Mouse (Mus musculus): ENCODE data around the gene Gm45711. TPM values are rescaled to one million over a fixed set of nuclear protein-coding genes. Genes with fewer than 3 reads are reported as not detected.
"Not testable (repeated sequence)": the region's sequence is repeated elsewhere in the genome, so short reads cannot be mapped to it uniquely, and the experiment has no call there.

The Gm45711 gene
- polyA plus RNA-seq, 1 experiment, result not detected

DNA sequence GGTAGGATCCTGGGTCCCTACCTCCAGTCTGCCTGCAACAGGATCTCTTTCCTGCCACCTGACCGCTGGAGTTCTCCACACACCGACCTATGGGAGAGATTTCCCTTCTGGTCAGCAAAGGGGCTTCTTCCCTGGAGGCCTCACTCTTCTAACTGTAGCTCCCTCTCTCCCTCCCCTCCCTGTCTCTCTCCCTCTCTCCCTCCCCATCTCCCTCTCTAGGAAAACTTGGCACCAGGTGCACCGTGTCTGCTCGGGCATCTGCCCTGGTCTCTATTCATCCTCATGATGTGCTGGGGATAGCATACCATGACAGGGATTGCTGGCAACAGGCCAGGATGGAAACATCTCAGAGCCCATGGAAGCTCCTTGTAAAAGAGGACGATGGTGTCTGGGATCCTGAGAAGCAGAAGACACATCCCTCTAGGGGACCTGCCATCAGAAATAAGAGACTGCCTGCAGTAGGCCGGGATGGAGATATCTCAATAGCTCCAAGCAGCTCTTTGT, 40.9 kb downstream of the Gm45711 start:
- Histone ChIP-seq H3K4me3 (replicated peaks) (no peak overlapping the region), H3K27me3 (replicated peaks) (peaks cover 4% of the 10 kb centered on the region), H3K4me1 (no peaks in the 10 kb centered on the region), H3K9me3 (peaks cover 12% of the 10 kb centered on the region), H3K36me3 (replicated peaks; ENCODE audit: low read length) (peaks cover 8% of the 10 kb centered on the region)
- TF ChIP-seq FLI1 (IDR thresholded peaks at IDR 0.05; ENCODE audit: low read length) (no peak), GATA1 (IDR thresholded peaks at IDR 0.05; ENCODE audit: borderline replicate concordance, low read length) (no peak)

- H3K27me3 ChIP-seq (replicated peaks), result peaks cover 4% of the 10 kb centered on the region
- peaks cover 10% of the 10 kb centered on the region; the same call in 1 of the 2 replicates for H3K9me3 ChIP-seq
- H3K4me3 ChIP-seq (replicated peaks), result peak overlapping the region; percentile 60
- TF ChIP-seq FLI1 (IDR thresholded peaks at IDR 0.05; ENCODE audit: low read length) (no peak), GATA1 (IDR thresholded peaks at IDR 0.05; ENCODE audit: borderline replicate concordance, low read length) (no peak)
- no peaks in the 10 kb centered on the region for H3K4me1 ChIP-seq
- H3K36me3 ChIP-seq (replicated peaks; ENCODE audit: low read length), result peaks cover 15% of the 10 kb centered on the region
Measured at GRCm38 (mm10) chr8:104268368-104268767, 41.5 kb downstream of the Gm45711 start.

GRCm38 (mm10) chr8:104264271-104264935, 45.5 kb downstream of the Gm45711 start:
- not testable (repeated sequence) for H3K4me1 ChIP-seq; H3K27me3 ChIP-seq (replicated peaks); H3K4me3 ChIP-seq (replicated peaks); H3K9me3 ChIP-seq
- H3K36me3 ChIP-seq (replicated peaks; ENCODE audit: low read length), result peaks cover 33% of the 10 kb centered on the region

GRCm38 (mm10) chr8:104261802-104262201, 48.1 kb downstream of the Gm45711 start:
- H3K4me3 ChIP-seq (replicated peaks); H3K27me3 ChIP-seq (replicated peaks); H3K9me3 ChIP-seq; H3K4me1 ChIP-seq: not testable (repeated sequence)
- H3K36me3 ChIP-seq (replicated peaks; ENCODE audit: low read length), result peaks cover 55% of the 10 kb centered on the region

GRCm38 (mm10) chr8:104253016-104253415, 56.9 kb downstream of the Gm45711 start:
- Histone ChIP-seq H3K4me3 (replicated peaks) (no peak overlapping the region), H3K36me3 (replicated peaks; ENCODE audit: low read length) (peaks cover 16% of the 10 kb centered on the region), H3K9me3 (peaks cover under 1% of the 10 kb centered on the region; the same call in 1 of the 2 replicates), H3K4me1 (peaks cover 33% of the 10 kb centered on the region), H3K27me3 (replicated peaks) (no peaks in the 10 kb centered on the region)
- TF ChIP-seq FLI1 (IDR thresholded peaks at IDR 0.05; ENCODE audit: low read length), result no peak
- no peak for TF ChIP-seq GATA1 (IDR thresholded peaks at IDR 0.05; ENCODE audit: borderline replicate concordance, low read length)

GRCm38 (mm10) chr8:104251461-104251860, 58.4 kb downstream of the Gm45711 start:
- TF ChIP-seq GATA1 (IDR thresholded peaks at IDR 0.05; ENCODE audit: borderline replicate concordance, low read length) (no peak), FLI1 (IDR thresholded peaks at IDR 0.05; ENCODE audit: low read length) (no peak)
- Histone ChIP-seq H3K9me3 (no peaks in the 10 kb centered on the region), H3K27me3 (replicated peaks) (no peaks in the 10 kb centered on the region), H3K4me1 (peaks cover 49% of the 10 kb centered on the region), H3K4me3 (replicated peaks) (peak overlapping the region; percentile 93), H3K36me3 (replicated peaks; ENCODE audit: low read length) (peaks cover 11% of the 10 kb centered on the region)

- Histone ChIP-seq H3K4me1 (peaks cover 55% of the 10 kb centered on the region), H3K27me3 (replicated peaks) (no peaks in the 10 kb centered on the region), H3K4me3 (replicated peaks) (peak within 1 kb of the TSS; percentile 93), H3K9me3 (no peaks in the 10 kb centered on the region), H3K36me3 (replicated peaks; ENCODE audit: low read length) (peaks cover 17% of the 10 kb centered on the region)
- TF ChIP-seq FLI1 (IDR thresholded peaks at IDR 0.05; ENCODE audit: low read length) (no peak), GATA1 (IDR thresholded peaks at IDR 0.05; ENCODE audit: borderline replicate concordance, low read length) (no peak)
Measured at GRCm38 (mm10) chr8:104250439-104251367, 59.2 kb downstream of the Gm45711 start, which contains the start of gene Cklf. Cklf (plus strand) TSS chr8:104250861.

DNA sequence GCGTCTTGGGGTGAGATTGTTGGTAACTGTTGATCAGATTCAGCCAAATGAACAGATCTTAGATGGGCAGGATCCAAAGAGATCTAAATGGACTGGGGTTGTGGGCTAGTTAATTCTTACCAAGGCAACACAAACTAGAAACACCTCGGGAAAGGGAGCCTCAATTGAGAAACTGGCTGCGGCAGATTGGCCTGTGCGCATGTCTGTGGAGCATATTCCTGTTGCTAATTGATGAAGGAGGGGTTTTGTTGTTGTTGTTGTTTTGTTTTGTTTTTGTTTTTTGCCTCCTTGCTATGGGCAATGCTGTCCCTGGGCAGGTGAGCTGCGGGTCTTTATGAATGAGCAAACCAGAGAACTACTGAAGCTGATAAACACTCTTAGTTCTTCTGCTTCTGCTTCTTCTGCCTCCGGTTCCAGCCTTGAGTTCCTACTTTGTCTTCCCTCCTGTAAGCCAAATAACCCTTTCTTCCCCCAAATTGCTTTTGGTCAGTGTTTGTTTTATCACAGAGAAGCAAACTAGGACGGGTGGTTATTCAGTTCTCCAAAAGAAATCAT, 60.4 kb downstream of the Gm45711 start:
- Histone ChIP-seq H3K9me3 (no peaks in the 10 kb centered on the region), H3K27me3 (replicated peaks) (no peaks in the 10 kb centered on the region), H3K4me1 (peaks cover 55% of the 10 kb centered on the region), H3K36me3 (replicated peaks; ENCODE audit: low read length) (peaks cover 24% of the 10 kb centered on the region), H3K4me3 (replicated peaks) (no peak overlapping the region)
- no peak for TF ChIP-seq FLI1 (IDR thresholded peaks at IDR 0.05; ENCODE audit: low read length)
- no peak for TF ChIP-seq GATA1 (IDR thresholded peaks at IDR 0.05; ENCODE audit: borderline replicate concordance, low read length)

- TF ChIP-seq GATA1 (IDR thresholded peaks at IDR 0.05; ENCODE audit: borderline replicate concordance, low read length) (no peak), FLI1 (IDR thresholded peaks at IDR 0.05; ENCODE audit: low read length) (no peak)
- Histone ChIP-seq H3K27me3 (replicated peaks) (no peaks in the 10 kb centered on the region), H3K9me3 (no peaks in the 10 kb centered on the region), H3K36me3 (replicated peaks; ENCODE audit: low read length) (peaks cover 31% of the 10 kb centered on the region), H3K4me1 (peaks cover 55% of the 10 kb centered on the region), H3K4me3 (replicated peaks) (peak within 1 kb of the TSS; percentile 96)
Measured at GRCm38 (mm10) chr8:104248276-104248675, 61.6 kb downstream of the Gm45711 start, which contains the start of gene Tk2. Tk2 (minus strand) TSS chr8:104248558.

DNA sequence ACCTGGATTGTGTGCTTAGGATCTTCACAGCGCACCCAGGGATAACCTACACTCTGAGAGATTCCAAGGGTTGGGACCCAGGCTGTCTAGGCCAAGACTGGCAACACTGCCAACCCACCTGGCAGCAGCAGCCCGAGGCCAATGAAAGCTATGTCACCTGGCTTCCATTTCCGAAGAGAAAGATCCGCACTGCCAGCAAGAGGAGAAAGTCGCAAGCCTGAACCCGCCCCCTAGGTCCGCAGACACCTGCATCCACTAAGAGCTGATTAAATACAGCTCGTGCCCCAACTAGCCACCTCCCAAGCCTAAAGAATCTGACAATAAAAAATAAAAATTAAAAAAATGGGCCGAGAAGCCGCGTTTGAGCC, 62.0 kb downstream of the Gm45711 start:
- peaks cover 56% of the 10 kb centered on the region for H3K4me1 ChIP-seq
- TF ChIP-seq GATA1 (IDR thresholded peaks at IDR 0.05; ENCODE audit: borderline replicate concordance, low read length) (no peak), FLI1 (IDR thresholded peaks at IDR 0.05; ENCODE audit: low read length) (no peak)
- peaks cover 33% of the 10 kb centered on the region for H3K36me3 ChIP-seq (replicated peaks; ENCODE audit: low read length)
- no peaks in the 10 kb centered on the region for H3K27me3 ChIP-seq (replicated peaks)
- no peaks in the 10 kb centered on the region for H3K9me3 ChIP-seq
- peak overlapping the region; percentile 96 for H3K4me3 ChIP-seq (replicated peaks)

Data from megakaryocyte, embryonic 14.5 days (primary cell).